ENCODE assay signal across 12 mouse cellular contexts in the genomic region with DNA sequence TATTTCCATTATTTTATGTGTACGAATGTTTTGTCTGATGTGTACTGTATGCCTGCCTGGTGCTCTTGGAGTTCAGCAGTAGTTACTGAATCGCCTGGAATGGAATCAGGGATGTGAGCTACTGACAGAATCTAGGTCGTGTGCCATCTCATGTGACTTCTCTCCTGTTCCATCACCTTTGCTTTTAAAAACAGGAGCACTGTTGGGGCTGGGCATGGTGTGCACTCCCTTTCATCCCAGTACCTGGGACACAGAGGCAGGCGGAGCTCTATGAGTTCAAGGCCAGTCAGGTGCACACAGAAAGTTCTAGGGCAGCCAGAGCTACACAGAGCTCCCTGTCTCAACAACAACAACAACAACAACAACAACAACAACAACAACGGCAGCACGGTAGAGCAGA. TPM values are rescaled to one million over a fixed set of nuclear protein-coding genes. Genes with fewer than 3 reads are reported as not detected.
DNase-seq lines count a peak whose midpoint lies in the region; ATAC-seq and TF ChIP-seq lines count a peak whose summit lies in the region.
"Had no signal": no experiment of that assay in that cellular context is flagged by ENCODE, and none has a peak within 500 bp of the region (broad histone marks: within the 10 kb centered on the region; RNA-seq: fewer than 3 reads in every experiment).

No protein-coding gene starts in this region.

- H3K9me3 ChIP-seq in heart, embryonic 12.5 days (replicated peaks): no peaks in the 10 kb centered on the region
- H3K9me3 ChIP-seq in embryonic facial prominence, embryonic 15.5 days (replicated peaks): no peaks in the 10 kb centered on the region
- H3K9me3 ChIP-seq in limb, embryonic 14.5 days (ENCODE audit: control insufficient read depth, low read length): no peaks in the 10 kb centered on the region
- H3K9me3 ChIP-seq: embryonic facial prominence, embryonic 12.5 days; liver, embryonic 15.5 days had no signal

- H3K9ac ChIP-seq in heart, embryonic 12.5 days: no peak overlapping the region
- H3K9ac ChIP-seq in embryonic facial prominence, embryonic 15.5 days: no peak overlapping the region
- H3K9ac ChIP-seq in limb, embryonic 14.5 days (ENCODE audit: low read depth, low read length, severe bottlenecking): no peak overlapping the region
- H3K9ac ChIP-seq: embryonic facial prominence, embryonic 12.5 days; liver, embryonic 15.5 days had no signal

- H3K36me3 ChIP-seq in heart, embryonic 12.5 days: no peaks in the 10 kb centered on the region
- no peaks in the 10 kb centered on the region for H3K36me3 ChIP-seq in embryonic facial prominence, embryonic 15.5 days
- no peaks in the 10 kb centered on the region for H3K36me3 ChIP-seq in limb, embryonic 14.5 days (ENCODE audit: control insufficient read depth, insufficient read depth, low read length)
- H3K36me3 ChIP-seq: embryonic facial prominence, embryonic 12.5 days; liver, embryonic 15.5 days had no signal

- TF ChIP-seq CTCF in left cerebral cortex, adult 2 months (IDR thresholded peaks at IDR 0.05): no peak

- no peak for TF ChIP-seq POLR2A in limb, embryonic 14.5 days (IDR thresholded peaks at IDR 0.05; ENCODE audit: borderline replicate concordance, extremely low read depth, insufficient read depth, insufficient read length)

- no peak for DNase-seq in heart, postnatal 36 days
- no peak for DNase-seq in left cerebral cortex, adult 2 months (ENCODE audit: extremely low spot score in 1 of 2, low spot score in 2 of 2)
- DNase-seq in left cerebral cortex, adult 11 months (ENCODE audit: low spot score): no peak
- DNase-seq in limb, embryonic 14.5 days (ENCODE audit: low spot score): no peak
- DNase-seq in B cell, adult 2 months: no peak
- no peak for DNase-seq in urinary bladder, postnatal 36 days (ENCODE audit: low spot score in 2 of 2)

- no peak for ATAC-seq in heart, embryonic 12.5 days (ENCODE audit: insufficient number of reproducible peaks, low FRiP score)
- no peak for ATAC-seq in embryonic facial prominence, embryonic 15.5 days (ENCODE audit: insufficient number of reproducible peaks, low FRiP score, low TSS enrichment, low read depth)
- no peak for ATAC-seq in limb, embryonic 14.5 days (ENCODE audit: low FRiP score, low read depth)

- intact Hi-C loops in heart, postnatal 36 days (cut with DNase I): loop anchor here (2.0 to 5.0 kb wide), 4 partner anchors 23 to 130 kb away; a partner anchor contains a TSS
- intact Hi-C loops in left cerebral cortex, adult 2 months (cut with DNase I): loop anchor here (5.0 kb wide), 1 partner anchor 40 kb away; a partner anchor contains a TSS

- WGBS in heart, embryonic 12.5 days: 84% methylated on average over 6 of the region's 6 CpGs
- 89% methylated on average over 6 of the region's 6 CpGs for WGBS in embryonic facial prominence, embryonic 15.5 days
- 93% methylated on average over 6 of the region's 6 CpGs for WGBS in limb, embryonic 14.5 days

- no peak overlapping the region for H3K4me2 ChIP-seq in heart, embryonic 12.5 days
- H3K4me2 ChIP-seq in embryonic facial prominence, embryonic 15.5 days (replicated peaks): no peak overlapping the region
- H3K4me2 ChIP-seq in limb, embryonic 14.5 days (replicated peaks; ENCODE audit: low read depth, low read length, severe bottlenecking): no peak overlapping the region
- H3K4me2 ChIP-seq: embryonic facial prominence, embryonic 12.5 days; heart, embryonic 11.5 days; liver, embryonic 15.5 days had no signal

- H3K27ac ChIP-seq in heart, embryonic 12.5 days (ENCODE audit: poor library complexity, severe bottlenecking): 0 out of 2 replicates have a peak overlapping the region, but pooled peaks have one; percentile 38
- peak overlapping the region; percentile 87 for H3K27ac ChIP-seq in left cerebral cortex, adult 2 months
- 0 out of 2 replicates have a peak overlapping the region, but pooled peaks have one; percentile 66 for H3K27ac ChIP-seq in embryonic facial prominence, embryonic 15.5 days (replicated peaks)
- H3K27ac ChIP-seq in limb, embryonic 14.5 days (replicated peaks; ENCODE audit: low read depth, low read length): 0 out of 2 replicates have a peak overlapping the region, but pooled peaks have one; percentile 19
- H3K27ac ChIP-seq: liver, embryonic 15.5 days had no signal

- H3K4me3 ChIP-seq in heart, embryonic 12.5 days: no peak overlapping the region
- H3K4me3 ChIP-seq in left cerebral cortex, adult 2 months: no peak overlapping the region
- no peak overlapping the region for H3K4me3 ChIP-seq in embryonic facial prominence, embryonic 15.5 days (replicated peaks)
- no peak overlapping the region for H3K4me3 ChIP-seq in limb, embryonic 14.5 days (replicated peaks; ENCODE audit: low read length)
- H3K4me3 ChIP-seq: embryonic facial prominence, embryonic 12.5 days; liver, embryonic 15.5 days; myocyte had no signal

- no peaks in the 10 kb centered on the region for H3K27me3 ChIP-seq in heart, embryonic 12.5 days (replicated peaks)
- H3K27me3 ChIP-seq in embryonic facial prominence, embryonic 15.5 days: no peaks in the 10 kb centered on the region
- H3K27me3 ChIP-seq in limb, embryonic 14.5 days (ENCODE audit: control insufficient read depth, insufficient read depth, low read length): no peaks in the 10 kb centered on the region
- H3K27me3 ChIP-seq: embryonic facial prominence, embryonic 12.5 days; liver, embryonic 15.5 days had no signal

- H3K4me1 ChIP-seq in heart, embryonic 12.5 days (replicated peaks): peaks cover 56% of the 10 kb centered on the region
- H3K4me1 ChIP-seq in embryonic facial prominence, embryonic 15.5 days: peaks cover 44% of the 10 kb centered on the region
- H3K4me1 ChIP-seq in limb, embryonic 14.5 days (ENCODE audit: control insufficient read depth, insufficient read depth, low read length): peaks cover 65% of the 10 kb centered on the region

RNA-seq across cellular contexts. Expression of a gene that starts 38.2 kb away (rescaled TPM):
- polyA plus RNA-seq in heart, embryonic 12.5 days (2016; fragmentation: Nextera tagmentation; extraction: Ambion mirVana): 37.9 and 42.3 TPM in 2 replicates
- 10 to 100 TPM; 39.4 to 41.1 TPM for total RNA-seq in heart, postnatal 36 days (2021)
- 100 to 1,000 TPM in 1 of 2 experiments, 10 to 100 TPM in 1; 86.3 to 102 TPM for total RNA-seq in left cerebral cortex, adult 2 months (2021)
- polyA plus RNA-seq in embryonic facial prominence, embryonic 15.5 days (2015; fragmentation: Nextera tagmentation; extraction: Ambion mirVana): 56.1 and 56.6 TPM in 2 replicates
- 29.1 and 34.5 TPM in 2 replicates for polyA plus RNA-seq in limb, embryonic 14.5 days (2012; rRNA removed)
- polyA plus RNA-seq in limb, embryonic 14.5 days (2014; fragmentation: Nextera tagmentation; extraction: Ambion mirVana): 52.2 and 55.8 TPM in 2 replicates

RNA-seq across cellular contexts. Expression of a gene that starts 39.0 kb away (rescaled TPM):
- 28.4 and 29.3 TPM in 2 replicates for polyA plus RNA-seq in heart, embryonic 12.5 days (2016; fragmentation: Nextera tagmentation; extraction: Ambion mirVana)
- total RNA-seq in heart, postnatal 36 days (2021): 10 to 100 TPM; 22.2 to 22.5 TPM
- total RNA-seq in left cerebral cortex, adult 2 months (2021): 10 to 100 TPM; 16.6 to 17.8 TPM
- polyA plus RNA-seq in embryonic facial prominence, embryonic 15.5 days (2015; fragmentation: Nextera tagmentation; extraction: Ambion mirVana): 47.7 and 55.5 TPM in 2 replicates
- polyA plus RNA-seq in limb, embryonic 14.5 days (2012; rRNA removed): 35.0 and 39.9 TPM in 2 replicates
- polyA plus RNA-seq in limb, embryonic 14.5 days (2014; fragmentation: Nextera tagmentation; extraction: Ambion mirVana): 41.3 and 43.6 TPM in 2 replicates

Comparison
In these comparisons a context has a peak if more than half of its experiments do, and no peak if none do; other contexts are left out.
1. H3K27ac ChIP-seq: peak in every context shown above with its lines; median percentile 87 in left cerebral cortex, adult 2 months; 66 in embryonic facial prominence, embryonic 15.5 days; 38 in heart, embryonic 12.5 days; 19 in limb, embryonic 14.5 days.